Mouse (Mus musculus) spleen, adult 12 weeks (tissue): Measurements from ENCODE around the gene Oxct1.

Experiments used
- DNase-seq: peaks from one replicate; pipeline ENCODE4 v3.0.0; 2022; ENCODE audit warnings: low spot score

Gene Oxct1

DNA sequence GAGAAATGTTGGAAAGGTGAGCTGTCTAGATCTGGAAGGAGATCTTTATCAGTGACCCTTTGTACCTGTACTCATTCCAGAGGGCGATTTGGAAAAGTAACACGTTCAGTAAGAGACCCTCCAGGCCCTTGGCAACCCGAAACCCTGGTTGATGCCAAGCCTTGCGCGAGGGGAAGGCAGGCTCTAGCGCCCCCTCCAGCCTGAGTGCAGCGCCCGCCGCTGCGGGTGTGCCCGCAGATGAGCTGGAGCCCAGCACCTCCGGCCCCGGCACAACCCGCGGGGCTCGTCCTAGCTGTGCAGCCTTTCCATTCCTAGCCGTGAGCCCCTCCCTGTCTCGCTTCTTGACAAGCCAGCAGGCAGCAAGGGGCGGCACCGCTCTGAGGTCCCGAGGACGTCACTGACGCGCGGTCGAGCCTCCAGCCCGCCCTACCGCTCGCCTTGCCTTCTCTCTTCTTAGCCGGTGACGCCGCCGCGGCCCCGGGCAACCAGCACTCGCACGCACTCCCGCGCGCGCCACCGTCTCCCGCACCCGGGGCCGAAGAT, at the start of gene Oxct1:
Gene Oxct1 (plus strand): TSS at position 153 of the 543 bp plus-strand sequence.
- peak; percentile 67 for DNase-seq

DNA sequence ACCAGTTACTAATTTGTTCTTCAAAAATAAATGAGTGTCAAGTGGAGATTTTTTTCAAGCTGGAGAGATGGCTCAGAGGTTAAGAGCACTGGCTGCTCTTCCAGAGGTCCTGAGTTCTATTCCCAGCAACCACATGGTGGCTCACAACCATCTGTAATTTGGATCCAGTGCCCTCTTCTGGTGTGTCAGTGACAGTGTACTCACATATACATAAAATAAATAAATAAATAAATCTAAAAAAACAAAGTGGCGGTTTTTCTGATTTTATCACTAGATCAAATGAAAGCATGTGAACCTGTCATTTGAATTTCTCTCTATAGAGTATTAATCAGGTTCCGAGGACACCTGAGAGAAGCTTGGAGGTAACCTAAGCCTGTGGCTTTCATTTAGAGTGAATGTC, 47.9 kb upstream of the Oxct1 start:
- no peak for DNase-seq

DNA sequence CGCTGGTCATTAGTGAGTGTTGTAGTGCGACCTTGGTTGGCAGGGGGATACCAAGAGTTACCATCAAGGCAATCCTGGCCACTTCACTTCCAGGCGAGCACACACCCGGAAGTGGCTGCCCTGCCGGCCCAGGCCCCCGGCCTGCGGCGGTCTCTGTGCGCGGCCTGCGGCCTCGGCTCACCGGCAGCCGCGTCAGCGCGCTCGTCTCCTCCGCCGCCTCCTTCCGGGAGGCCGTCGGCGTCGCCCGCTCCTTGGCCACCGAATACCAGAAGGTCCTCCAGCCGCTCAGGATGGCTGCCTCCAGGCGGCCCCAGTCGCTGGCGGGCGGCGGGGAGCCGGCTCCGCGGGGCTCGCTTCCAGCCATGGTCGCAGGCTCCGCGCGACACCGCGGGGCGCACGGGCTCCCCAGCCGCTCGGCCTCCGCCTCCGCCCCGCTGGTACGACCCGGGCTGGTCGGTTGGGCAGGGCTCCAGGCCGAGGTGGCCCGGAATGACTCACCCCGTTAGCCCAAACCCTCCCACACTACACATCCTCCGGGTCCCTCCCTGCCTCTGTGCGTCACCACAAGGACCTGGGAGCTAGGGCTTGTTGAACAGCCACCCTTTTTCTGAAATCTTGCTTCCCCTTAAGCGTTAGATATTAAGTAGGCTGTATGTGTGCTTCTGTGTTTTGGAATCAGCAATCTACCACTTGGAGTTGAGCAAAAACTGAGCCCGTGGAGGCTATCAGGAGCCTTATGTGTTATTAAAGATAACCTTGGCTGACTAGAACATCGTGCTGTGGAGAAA, 46.9 kb upstream of the Oxct1 start, which contains the start of gene Fbxo4:
Gene Fbxo4 (minus strand): TSS at position 513 of the 788 bp plus-strand sequence.
- peak; percentile 59 for DNase-seq

DNA sequence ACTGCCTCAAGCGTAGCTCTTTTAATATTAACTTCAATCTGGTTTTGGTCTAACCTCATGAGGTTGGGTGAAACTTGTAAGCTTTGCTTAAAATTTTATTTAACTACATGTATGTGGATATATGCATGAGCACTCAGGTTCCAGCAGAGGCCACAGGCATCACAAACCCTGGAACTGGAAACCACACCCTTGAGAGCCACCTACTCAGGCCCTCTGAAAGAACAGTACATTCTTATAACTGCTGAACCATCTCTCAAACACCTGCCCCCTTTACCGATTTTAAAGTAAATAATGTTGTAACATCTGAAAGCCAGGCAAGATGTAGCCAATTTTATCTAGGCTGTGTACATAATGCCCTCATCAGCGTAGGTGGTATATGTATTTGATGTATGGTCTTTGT, 46.3 kb upstream of the Oxct1 start:
- peak; percentile 10 for DNase-seq

DNA sequence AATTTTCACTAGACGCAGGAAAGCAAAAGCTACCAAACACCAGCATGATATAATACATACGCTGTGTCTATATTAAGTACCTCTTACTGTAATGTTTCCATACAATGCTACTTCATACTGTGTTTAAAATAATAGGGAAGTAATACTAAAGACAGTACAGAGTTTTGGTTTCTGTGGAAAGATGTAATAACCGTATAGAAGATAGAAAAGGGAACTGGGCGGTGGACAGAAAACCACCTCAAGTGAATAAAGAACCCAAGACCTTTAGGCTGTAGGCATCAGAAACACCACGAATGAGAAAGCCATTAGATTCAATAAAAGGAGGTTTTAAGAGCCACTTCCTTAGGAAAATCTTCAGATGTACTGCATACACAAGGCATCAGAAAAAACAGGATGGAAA, 43.5 kb upstream of the Oxct1 start:
- no peak for DNase-seq

DNA sequence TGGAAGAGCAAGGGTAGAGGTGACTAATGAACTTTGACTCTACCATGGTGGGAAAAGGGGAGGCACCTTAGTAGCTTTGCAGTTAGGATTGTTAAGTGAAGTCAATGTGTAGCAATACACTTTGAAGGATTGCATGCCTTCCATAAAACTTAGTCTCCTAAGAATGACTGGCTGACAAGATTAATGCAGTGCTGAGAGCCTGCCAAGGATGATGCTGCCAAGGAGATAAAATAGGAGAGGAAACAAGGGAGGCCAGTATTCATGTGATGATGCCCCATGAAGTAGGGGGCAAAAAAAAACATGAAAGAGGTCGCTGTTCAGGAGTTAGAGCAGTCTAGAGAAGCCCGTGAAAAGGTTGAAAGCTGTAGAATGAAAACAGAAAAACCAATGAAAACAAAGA, 41.3 kb upstream of the Oxct1 start:
- no peak for DNase-seq

DNA sequence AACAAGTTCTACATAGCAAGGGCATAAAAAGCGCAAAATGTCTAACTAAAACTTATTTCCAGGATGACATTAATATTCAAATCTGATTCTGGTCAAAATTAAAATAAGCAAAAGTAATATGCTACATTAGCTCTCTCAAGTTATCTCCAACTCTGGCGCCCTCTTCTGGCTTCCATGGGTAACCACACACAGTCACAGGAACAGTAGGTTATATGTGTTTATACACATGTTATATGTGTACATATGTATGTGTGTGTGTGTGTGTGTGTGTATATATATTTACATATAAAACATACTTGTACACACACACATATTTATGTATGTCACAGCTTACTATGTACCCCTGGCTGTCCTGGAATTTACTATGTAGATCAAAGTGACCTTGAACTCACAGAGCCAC, 38.2 kb upstream of the Oxct1 start:
- peak; percentile 7 for DNase-seq

DNA sequence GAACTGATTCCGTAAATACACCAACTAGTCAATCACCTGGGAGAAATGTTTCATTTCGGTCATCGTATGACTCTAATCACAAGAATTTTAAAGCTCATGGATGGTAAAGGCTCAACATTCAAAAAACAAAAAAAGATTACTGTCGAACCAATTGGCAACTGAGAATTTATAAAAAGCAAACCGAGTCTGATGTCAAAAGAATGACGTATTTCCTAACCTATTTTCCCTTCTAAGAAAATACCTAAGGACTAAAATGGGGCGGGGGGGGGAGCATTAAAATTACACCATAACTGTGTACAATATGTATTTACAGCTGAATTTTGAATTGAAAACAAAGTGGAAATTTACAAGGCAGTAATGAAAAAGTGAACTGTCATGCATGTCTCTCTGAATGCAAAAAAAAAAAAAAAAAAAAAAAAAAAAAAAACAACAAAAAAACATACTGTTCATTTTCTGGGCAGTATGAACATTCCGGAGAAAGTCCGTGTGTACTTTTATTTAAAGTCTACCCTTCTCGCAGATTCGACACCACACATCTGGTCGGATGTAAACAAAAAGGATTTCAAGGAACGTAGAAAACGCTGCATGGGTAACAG, 31.2 kb upstream of the Oxct1 start:
- no peak for DNase-seq

DNA sequence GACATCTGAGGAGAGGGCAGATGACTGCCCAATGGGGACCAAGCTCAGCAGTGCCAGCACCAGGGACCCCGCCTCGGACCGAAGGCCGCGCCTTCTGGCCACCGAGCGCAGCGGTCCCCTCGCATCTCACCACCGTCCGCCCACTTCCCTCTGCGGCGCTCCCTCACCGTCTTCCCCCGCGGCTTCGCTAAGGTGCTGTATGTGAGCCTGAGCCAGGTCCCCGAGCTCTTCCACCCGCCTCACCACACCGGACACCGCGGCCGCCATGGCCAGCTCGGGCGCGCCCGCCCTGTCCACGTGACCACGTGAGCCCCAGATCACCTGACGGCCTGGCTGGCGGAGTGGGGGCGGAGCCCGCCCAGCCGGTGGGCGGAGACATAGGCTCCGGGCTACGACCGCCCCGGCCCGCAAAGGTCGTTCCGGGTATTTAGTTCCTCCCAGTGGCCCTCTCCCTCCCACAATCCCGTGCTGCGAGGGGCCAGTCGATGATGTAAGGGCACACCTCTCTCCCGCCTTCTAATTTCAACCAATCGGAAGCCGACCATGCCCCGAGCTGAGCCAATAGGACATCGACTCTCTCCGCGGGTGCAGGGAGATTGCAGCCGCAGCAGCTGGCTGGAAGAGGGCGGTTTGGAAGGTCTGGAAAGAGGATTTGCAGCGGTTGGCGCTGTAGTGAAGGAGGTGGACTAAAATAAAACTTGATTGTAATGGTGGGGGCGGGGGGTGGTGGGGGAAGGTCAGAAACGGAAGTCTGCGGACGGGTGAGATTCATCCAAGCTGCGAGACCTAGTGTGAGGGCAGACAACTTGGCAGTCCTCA, 30.5 kb upstream of the Oxct1 start, which contains the start of gene AW549877:
Gene AW549877 (minus strand): TSS at position 297 of the 819 bp plus-strand sequence.
- peak; percentile 97 for DNase-seq

DNA sequence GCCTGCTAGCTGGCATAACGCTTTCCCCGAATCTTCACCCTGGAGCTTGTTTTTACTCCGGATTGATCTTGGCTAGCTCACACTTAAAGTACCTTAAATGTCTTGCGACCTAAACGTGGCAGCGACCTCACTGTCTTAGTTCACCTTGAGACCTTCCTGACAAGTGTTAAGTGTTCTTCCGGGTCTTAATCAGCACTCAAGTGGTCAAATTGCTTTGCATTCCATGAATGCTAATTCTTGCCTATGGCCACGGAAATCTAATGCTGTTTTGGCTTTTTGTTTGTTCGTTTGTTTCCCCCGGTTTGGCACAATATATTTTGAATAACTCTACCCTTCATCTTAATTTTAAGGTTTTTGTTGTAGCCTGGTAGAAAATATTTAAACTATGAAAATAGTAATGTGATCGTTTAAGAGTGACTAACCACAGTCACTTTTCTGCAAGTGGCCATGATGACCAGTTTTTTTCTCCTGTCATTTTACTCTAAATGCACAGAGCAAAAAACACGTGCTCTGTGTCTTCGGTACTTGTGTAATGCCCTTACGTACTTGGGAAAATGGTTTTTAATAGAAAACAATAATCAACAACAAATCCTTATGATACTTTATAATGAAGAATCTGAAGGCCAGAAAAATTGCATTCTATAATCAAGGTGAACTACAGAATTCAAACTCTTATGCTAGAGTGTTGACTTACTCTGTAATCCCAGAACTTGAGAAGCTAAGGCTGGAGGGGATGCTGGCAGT, 29.7 kb upstream of the Oxct1 start:
- DNase-seq = no peak

DNA sequence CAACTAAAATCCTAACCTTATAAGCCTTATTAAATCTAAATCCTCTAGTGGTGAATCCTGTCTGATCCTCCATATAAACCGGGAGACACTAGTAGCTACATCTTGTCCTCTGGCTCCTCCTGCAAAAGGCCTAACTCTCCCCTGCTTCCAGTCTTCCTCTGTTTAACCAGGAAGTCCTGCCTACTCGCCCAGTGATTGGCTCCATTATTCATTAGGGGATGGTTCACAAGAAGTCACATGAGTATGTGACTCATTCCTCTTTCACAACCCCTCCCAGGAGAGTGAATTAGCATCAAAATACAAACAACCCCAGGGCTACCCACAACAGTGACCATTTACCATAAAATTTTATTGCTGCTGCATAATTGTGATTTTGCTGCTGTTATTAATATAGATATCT, 27.0 kb upstream of the Oxct1 start:
- DNase-seq = no peak

DNA sequence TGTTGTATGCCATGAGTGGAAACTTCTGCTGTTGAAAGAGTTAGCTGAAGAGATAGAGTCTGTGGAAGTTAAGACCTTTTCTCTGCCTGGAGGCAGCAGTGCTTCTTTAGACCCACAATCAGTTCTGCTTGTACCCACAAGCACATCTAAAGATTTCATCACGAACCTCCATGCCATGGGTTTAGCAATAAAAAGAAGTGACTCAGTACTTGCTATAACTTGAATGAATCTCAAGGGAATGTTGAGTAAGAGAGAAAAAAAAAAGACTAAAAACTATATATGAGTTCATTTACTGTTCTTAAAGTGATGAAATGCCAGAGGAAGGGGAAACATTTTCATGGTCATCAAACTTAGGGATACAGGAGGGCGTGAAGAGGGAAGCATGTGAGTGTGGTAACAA, 25.6 kb upstream of the Oxct1 start:
- DNase-seq = no peak

DNA sequence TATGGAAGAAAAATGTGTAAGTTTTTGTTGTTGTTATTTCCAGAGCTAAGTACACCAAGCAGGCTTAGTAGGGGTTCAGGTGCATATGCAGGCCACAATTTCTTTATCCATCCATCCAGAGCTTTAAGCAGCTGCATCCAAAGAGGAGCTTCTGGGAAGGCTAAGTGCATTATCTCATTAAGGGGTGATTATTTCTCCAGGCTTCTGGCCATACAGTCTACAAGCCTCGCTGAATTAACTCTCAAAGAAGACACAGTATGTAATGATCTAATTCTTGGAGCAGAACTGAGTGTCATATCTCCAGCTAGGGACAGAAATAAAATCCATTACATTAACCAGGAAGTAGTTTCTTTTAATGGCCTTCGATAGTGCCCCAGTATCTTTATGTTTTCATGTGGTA, 12.3 kb upstream of the Oxct1 start:
- DNase-seq = no peak

DNA sequence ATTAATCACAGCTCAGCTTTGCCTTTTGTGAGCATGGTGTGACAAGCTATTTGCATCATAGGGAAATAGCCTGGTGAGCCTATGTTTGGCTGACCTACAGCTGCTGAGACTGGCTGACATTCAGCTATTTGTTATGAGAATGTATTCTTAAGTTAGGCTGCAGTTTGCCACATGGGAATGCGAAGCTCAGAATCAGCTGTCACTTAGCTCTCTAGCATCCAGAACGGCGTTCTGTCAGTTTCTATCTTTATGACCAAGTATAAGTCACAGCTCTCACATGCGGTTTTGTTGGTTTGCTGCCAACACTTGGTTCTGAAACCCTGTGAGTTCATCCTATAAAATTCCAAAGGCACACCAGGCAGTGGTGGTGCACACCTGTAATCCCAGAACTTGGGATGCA, 5.5 kb upstream of the Oxct1 start:
- DNase-seq = no peak

DNA sequence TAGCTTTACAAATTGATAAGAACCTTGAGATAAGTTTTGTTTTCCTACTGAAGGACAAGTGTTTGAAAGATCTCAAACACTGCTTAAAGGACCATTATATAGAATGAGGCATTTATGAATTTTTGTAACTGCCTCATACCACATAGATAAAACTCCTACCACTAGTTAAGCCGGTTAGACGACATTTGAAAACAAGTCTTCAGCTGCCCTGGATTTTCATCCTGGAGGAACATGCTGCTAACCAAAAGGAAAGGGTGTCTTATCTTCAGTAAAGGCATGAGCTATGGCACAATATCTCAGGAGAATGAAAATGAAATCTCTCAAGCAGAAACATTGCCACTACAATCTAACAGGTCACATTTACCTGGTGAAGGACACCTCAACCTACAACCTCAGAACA, 2.4 kb upstream of the Oxct1 start:
- DNase-seq = no peak

DNA sequence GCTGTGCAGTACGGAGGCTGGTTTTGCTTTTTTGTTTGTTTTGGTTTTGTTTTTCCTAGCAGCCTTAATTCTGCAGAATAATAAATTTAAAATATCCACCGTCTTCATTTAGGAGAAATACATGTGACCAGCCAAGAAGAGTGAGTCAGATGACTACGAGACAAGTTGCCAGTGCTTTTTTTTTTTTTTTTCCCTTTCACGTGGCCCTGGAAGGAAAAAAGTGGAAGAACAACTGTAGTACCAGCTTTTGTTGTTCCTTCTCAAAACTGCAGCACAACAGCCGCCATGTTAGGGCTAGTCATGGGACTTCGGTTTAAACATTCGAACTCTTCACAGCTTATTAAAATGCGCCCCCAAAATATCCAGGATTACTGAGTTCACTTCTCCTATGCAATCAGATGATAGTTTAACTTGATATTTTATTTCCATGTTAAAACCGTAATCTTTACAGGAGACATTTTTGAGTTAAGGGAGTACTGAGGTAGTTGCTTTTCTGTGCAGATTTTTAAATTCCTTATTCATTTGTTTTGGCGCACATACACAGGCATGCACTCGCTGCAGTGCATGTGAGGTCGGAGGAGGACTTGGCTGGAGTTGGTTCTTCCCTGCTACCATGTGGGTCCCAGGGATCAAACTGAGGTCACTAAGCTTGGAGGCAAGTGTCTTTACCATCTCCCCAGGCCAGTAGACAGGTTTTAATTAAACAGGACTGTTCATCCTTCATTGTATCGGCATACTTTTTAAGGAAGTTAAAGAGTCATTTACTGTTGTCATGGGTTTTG, 1.3 kb upstream of the Oxct1 start:
- DNase-seq = no peak

DNA sequence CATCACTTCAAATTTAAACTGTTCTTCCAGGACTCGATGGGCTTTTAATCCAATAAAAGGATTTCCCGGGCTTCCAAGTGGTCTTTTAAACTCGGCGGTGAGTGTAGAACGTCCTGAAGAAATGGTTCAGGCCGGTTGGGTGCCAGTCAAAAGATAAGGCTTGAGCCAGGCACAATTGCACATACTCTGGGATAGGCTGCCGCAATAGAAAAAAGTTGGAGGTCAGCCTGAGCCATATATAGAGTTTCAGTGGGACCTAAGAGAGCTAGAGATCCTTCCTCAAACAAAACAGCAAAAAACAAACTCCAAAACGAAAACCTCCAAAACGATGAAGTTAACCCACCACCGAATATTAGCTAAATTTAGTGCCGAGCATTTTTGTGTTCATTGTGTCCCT, 677 bp upstream of the Oxct1 start:
- DNase-seq = no peak

DNA sequence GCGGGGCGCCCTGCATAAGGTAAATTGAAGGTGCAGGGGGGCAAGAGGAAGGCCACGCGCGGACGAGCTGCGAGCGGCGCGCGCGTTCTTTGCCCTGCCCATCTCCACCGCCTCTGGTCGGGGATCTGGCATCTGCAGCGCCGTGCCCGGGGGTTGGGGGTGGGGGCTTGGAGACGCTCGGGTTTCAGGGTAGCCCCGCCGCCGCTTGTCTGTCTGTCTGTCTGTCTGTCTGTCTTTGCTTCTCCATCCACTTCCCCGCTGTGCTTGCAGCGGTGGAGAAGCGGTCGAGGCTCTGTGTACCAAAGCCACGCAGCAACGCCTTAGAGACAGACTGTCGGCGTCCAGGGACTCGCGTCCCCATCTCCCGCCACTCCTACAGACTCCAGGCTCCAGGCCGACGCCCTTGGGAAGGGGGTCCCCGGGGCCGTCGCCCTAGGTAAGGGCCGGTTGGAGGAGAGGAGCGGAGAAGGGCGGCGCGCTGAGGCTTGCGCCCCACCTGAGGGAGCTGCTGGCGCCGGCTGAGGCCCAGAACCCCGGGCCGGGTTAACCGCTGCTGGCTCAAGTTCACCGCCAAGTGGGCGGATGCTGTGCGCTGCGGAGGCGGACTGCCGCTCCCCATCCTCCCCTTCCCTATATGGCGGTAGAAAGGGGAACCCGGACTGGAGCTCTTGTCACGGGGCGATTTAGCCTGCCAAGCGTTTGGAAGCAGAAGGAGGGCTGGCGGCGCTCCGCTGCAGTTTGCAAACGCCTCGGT, 825 bp downstream of the Oxct1 start:
- DNase-seq = peak; percentile 56

DNA sequence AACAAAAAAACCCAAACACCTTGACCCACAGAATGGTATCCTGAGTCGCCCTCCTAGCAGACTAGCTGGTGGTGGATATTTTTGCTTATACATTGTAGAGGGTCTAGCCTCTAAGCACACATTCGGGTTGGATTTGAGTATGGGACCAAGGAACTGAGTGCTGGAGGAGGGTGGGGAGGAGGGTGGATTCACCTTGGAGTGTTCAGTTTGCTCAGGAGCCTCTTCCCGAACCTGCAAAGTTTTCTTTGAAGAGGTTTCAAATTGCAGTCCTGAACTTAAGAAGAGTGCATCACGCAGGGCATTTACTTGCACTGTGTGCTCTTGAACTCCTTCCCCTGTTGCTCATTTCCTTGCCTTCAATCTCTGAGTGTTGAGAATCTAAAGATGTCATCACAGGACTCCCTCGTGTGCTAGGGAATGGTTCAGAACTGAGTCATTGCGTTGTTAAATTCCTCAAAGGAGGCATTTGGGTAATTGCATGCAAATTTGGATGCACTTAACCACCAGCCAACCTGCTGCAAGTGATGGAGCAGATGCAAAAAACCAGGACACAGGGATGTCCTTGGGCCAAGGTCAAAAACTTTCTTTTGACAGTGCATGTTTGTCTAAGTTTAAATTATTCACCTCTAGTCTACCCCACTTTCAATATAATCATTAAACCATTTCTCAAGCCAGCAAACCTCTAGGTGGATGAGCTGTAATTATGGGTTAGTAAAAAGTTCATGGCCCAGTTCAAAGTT, 1.7 kb downstream of the Oxct1 start:
- DNase-seq = no peak

DNA sequence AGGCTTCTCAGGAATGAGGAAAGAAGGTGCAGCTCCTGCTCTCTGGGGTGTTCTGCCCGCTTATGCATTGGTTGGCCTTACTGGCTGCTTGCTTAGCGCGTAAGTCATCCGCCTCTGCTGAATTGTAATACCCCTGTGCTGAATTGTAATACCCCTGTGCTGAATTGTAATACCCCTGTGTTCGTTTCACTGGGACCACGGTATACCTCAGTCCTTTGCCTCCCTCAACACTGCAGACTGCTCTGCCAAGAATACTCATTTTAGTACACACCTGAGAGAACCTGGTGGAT, 2.2 kb downstream of the Oxct1 start:
- no peak for DNase-seq
